Mouse (Mus musculus) myocyte (in vitro differentiated cells): ENCODE measurements around the gene Gm17720.
"Not testable (repeated sequence)": the region's sequence is repeated elsewhere in the genome, so short reads cannot be mapped to it uniquely, and the experiment has no call there.

Experiments used
- E2F4 ChIP-seq: IDR thresholded peaks from one replicate; pipeline ENCODE4 v1.6.1; 2011; ENCODE audit warnings: mild to moderate bottlenecking, control low read depth, moderate library complexity; ENCODE audit not compliant: insufficient read depth
- MYOG ChIP-seq, 3 experiments: IDR thresholded peaks; one replicate each; pipeline ENCODE4 v1.6.1; 2011; ENCODE audit warnings: control low read depth in 2 of 3, low read depth in 2 of 3, mild to moderate bottlenecking in 2 of 3; ENCODE audit not compliant: insufficient read length in 2 of 3, control insufficient read depth in 1 of 3, insufficient read depth in 1 of 3
- POLR2A ChIP-seq: IDR thresholded peaks from one replicate; pipeline ENCODE4 v1.6.1; 2011; ENCODE audit warnings: low read depth, mild to moderate bottlenecking, control low read depth, moderate library complexity; ENCODE audit not compliant: insufficient read length
- POLR2AphosphoS2 ChIP-seq: IDR thresholded peaks from one replicate; pipeline ENCODE4 v1.6.1; 2011; ENCODE audit warnings: low read depth, control low read depth; ENCODE audit not compliant: insufficient read length
- TCF3 ChIP-seq: IDR thresholded peaks from one replicate; pipeline ENCODE4 v1.6.1; 2011; ENCODE audit warnings: low read depth, control low read depth; ENCODE audit not compliant: insufficient read length
- USF1 ChIP-seq: IDR thresholded peaks from one replicate; pipeline ENCODE4 v1.6.1; 2011; ENCODE audit warnings: low read depth, mild to moderate bottlenecking, control low read depth, moderate library complexity

GRCm38 (mm10) chr8:110033771-110034170 is 68.8 kb downstream of the Gm17720 start:
- not testable (repeated sequence) for TF ChIP-seq POLR2A; MYOG (IDR thresholded peaks at IDR 0.05; ENCODE audit: control insufficient read depth in 1 of 3, insufficient read depth in 1 of 3, insufficient read length in 2 of 3, low read depth in 2 of 3); POLR2AphosphoS2; E2F4; USF1; TCF3
